Comparison of ENCODE assay signal across 8 mouse cellular contexts in the genomic region with DNA sequence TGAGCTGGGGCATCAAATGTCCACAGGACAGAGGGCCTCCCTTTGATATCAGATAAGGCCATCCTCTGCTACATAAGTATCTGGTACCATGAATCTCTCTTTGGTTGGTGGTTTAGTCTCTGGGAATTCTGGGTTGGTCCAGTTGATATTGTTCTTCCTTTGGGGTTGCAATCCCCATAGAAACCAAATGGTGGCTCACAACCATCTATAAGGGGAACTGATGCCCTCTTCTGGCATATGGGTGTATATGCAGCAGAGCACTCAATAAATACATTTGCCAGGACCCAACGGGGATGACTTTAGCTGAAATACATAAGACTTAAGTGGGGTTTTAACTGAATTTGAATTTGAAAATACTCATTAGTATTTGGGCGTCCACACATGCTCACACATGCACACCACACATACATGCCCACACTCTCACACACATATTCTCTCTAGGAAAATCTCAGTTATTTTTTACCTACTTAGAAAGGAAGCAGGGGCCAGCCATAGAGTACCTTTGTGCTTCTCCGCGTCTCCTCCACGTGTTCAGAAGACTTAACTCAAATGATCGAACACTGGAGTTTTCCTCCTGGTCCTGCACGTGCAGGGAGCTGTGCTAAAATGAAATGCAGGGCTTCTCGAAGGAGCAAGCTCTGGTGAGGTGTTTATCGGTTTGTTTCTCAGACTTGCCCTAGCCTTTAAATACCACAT. TPM values are rescaled to one million over a fixed set of nuclear protein-coding genes. Genes with fewer than 3 reads are reported as not detected.
A peak's percentile ranks its signal among the peaks of the same experiment; 100 is the strongest.
DNase-seq lines count a peak whose midpoint lies in the region; ATAC-seq and TF ChIP-seq lines count a peak whose summit lies in the region.

No protein-coding gene starts in this region.

- H3K27ac ChIP-seq in thymus, adult 2 months (ENCODE audit: control insufficient read depth, insufficient read depth, low read length): no peak overlapping the region
- no peak overlapping the region for H3K27ac ChIP-seq in forebrain, embryonic 15.5 days (replicated peaks)
- no peak overlapping the region for H3K27ac ChIP-seq in intestine, postnatal 0 days (ENCODE audit: low read depth, low read length)
- H3K27ac ChIP-seq in liver, embryonic 13.5 days: no peak overlapping the region

- H3K27me3 ChIP-seq in thymus, adult 2 months (ENCODE audit: control insufficient read depth, insufficient read depth, low read length): no peaks in the 10 kb centered on the region
- H3K27me3 ChIP-seq in forebrain, embryonic 15.5 days: no peaks in the 10 kb centered on the region
- no peaks in the 10 kb centered on the region for H3K27me3 ChIP-seq in intestine, postnatal 0 days (replicated peaks; ENCODE audit: control insufficient read depth, insufficient read depth, low read length)
- H3K27me3 ChIP-seq in liver, embryonic 13.5 days: no peaks in the 10 kb centered on the region

- peaks cover 5% of the 10 kb centered on the region for H3K4me1 ChIP-seq in thymus, adult 2 months (replicated peaks; ENCODE audit: control insufficient read depth, insufficient read depth, low read length)
- H3K4me1 ChIP-seq in forebrain, embryonic 15.5 days: peaks cover 20% of the 10 kb centered on the region
- 0 out of 2 replicates have a peak, but pooled peaks cover 2% of the 10 kb centered on the region for H3K4me1 ChIP-seq in intestine, postnatal 0 days (replicated peaks; ENCODE audit: control insufficient read depth, insufficient read depth, low read length)
- H3K4me1 ChIP-seq in liver, embryonic 13.5 days (replicated peaks): peaks cover 38% of the 10 kb centered on the region

- 37% methylated on average over 9 of the region's 9 CpGs for WGBS in thymus, adult 2 months
- WGBS in forebrain, embryonic 15.5 days: 44% methylated on average over 9 of the region's 9 CpGs
- 41% methylated on average over 9 of the region's 9 CpGs for WGBS in intestine, postnatal 0 days
- WGBS in liver, embryonic 13.5 days (ENCODE audit: insufficient replicate concordance): 38% methylated on average over 9 of the region's 9 CpGs

- no peak overlapping the region for H3K9ac ChIP-seq in forebrain, embryonic 15.5 days (replicated peaks)
- no peak overlapping the region for H3K9ac ChIP-seq in intestine, postnatal 0 days (ENCODE audit: low read depth, low read length)
- no peak overlapping the region for H3K9ac ChIP-seq in liver, embryonic 13.5 days

- no peak for TF ChIP-seq POLR2A in thymus, adult 2 months (IDR thresholded peaks at IDR 0.05; ENCODE audit: control insufficient read depth, extremely low read depth, insufficient read depth, low read length, poor library complexity)
- TF ChIP-seq POLR2A in brain, embryonic 14.5 days (IDR thresholded peaks at IDR 0.05; ENCODE audit: borderline replicate concordance, extremely low read depth, insufficient read depth, insufficient read length, poor library complexity, severe bottlenecking): no peak

- DNase-seq in thymus, adult 2 months: peak; percentile 62
- no peak for DNase-seq in thymus, adult 18-20 months
- DNase-seq in brain, embryonic 14.5 days (ENCODE audit: low read depth): peak; percentile 86
- peak; percentile 45 for DNase-seq in liver, embryonic 13.5 days
- DNase-seq in retina, adult 2 months (ENCODE audit: low read depth, low spot score): peak; percentile 54
- DNase-seq in frontal cortex, postnatal 14 days (ENCODE audit: low spot score in 2 of 2): no peak

- peak; percentile 44; the same call in 1 of the 2 replicates for ATAC-seq in forebrain, embryonic 15.5 days (replicated peaks)
- no peak for ATAC-seq in intestine, postnatal 0 days
- ATAC-seq in liver, embryonic 13.5 days (ENCODE audit: low read depth): no peak

- no peaks in the 10 kb centered on the region for H3K9me3 ChIP-seq in forebrain, embryonic 15.5 days
- H3K9me3 ChIP-seq in intestine, postnatal 0 days (ENCODE audit: control insufficient read depth): no peaks in the 10 kb centered on the region
- H3K9me3 ChIP-seq in liver, embryonic 13.5 days (replicated peaks): no peaks in the 10 kb centered on the region

- H3K4me3 ChIP-seq in thymus, adult 2 months (ENCODE audit: control insufficient read depth, insufficient read depth, low read length): no peak overlapping the region
- no peak overlapping the region for H3K4me3 ChIP-seq in forebrain, embryonic 15.5 days
- no peak overlapping the region for H3K4me3 ChIP-seq in intestine, postnatal 0 days (ENCODE audit: low read depth, low read length)
- no peak overlapping the region for H3K4me3 ChIP-seq in liver, embryonic 13.5 days (replicated peaks)

- H3K36me3 ChIP-seq in thymus, adult 2 months (ENCODE audit: control insufficient read depth, insufficient read depth, low read length): no peaks in the 10 kb centered on the region
- H3K36me3 ChIP-seq in forebrain, embryonic 15.5 days: no peaks in the 10 kb centered on the region
- H3K36me3 ChIP-seq in intestine, postnatal 0 days (ENCODE audit: control insufficient read depth, insufficient read depth): no peaks in the 10 kb centered on the region
- no peaks in the 10 kb centered on the region for H3K36me3 ChIP-seq in liver, embryonic 13.5 days

- no peak for TF ChIP-seq CTCF in thymus, adult 2 months (IDR thresholded peaks at IDR 0.05; ENCODE audit: borderline replicate concordance, control insufficient read depth, extremely low read depth, insufficient read depth, low read length, poor library complexity)
- peak; percentile 62; the same call in 1 of the 2 replicates for TF ChIP-seq CTCF in brain, embryonic 14.5 days (IDR thresholded peaks at IDR 0.05; ENCODE audit: borderline replicate concordance, extremely low read depth, insufficient read depth, insufficient read length)
- peak; percentile 94 for TF ChIP-seq CTCF in intestine, postnatal 0 days (IDR thresholded peaks at IDR 0.05; ENCODE audit: low read depth)

- H3K4me2 ChIP-seq in forebrain, embryonic 15.5 days (replicated peaks): no peak overlapping the region
- no peak overlapping the region for H3K4me2 ChIP-seq in intestine, postnatal 0 days (replicated peaks; ENCODE audit: low read depth)
- H3K4me2 ChIP-seq in liver, embryonic 13.5 days: no peak overlapping the region

RNA-seq across cellular contexts. Expression of a gene that starts 11.5 kb away (rescaled TPM):
- polyA plus RNA-seq in thymus, adult 2 months (2012; rRNA removed): 5.6 and 7.9 TPM in 2 replicates
- 10.6 and 14.7 TPM in 2 replicates for polyA plus RNA-seq in brain, embryonic 14.5 days (2012; rRNA removed)
- polyA plus RNA-seq in forebrain, embryonic 15.5 days (2015; fragmentation: Nextera tagmentation; extraction: Ambion mirVana): 16.0 and 16.8 TPM in 2 replicates
- polyA plus RNA-seq in intestine, postnatal 0 days (2015; fragmentation: Nextera tagmentation; extraction: Ambion mirVana): 23.3 and 36.2 TPM in 2 replicates
- polyA plus RNA-seq in liver, embryonic 13.5 days (2015; fragmentation: Nextera tagmentation; extraction: Ambion mirVana): 23.3 and 27.8 TPM in 2 replicates

RNA-seq across cellular contexts. Expression of a gene that starts 36.4 kb away (rescaled TPM):
- polyA plus RNA-seq in thymus, adult 2 months (2012; rRNA removed): 0.64 and 0.82 TPM in 2 replicates
- 0.19 TPM in 1 of 2 replicates, not detected in the other for polyA plus RNA-seq in brain, embryonic 14.5 days (2012; rRNA removed)
- polyA plus RNA-seq in forebrain, embryonic 15.5 days (2015; fragmentation: Nextera tagmentation; extraction: Ambion mirVana): not detected in 2 replicates
- polyA plus RNA-seq in intestine, postnatal 0 days (2015; fragmentation: Nextera tagmentation; extraction: Ambion mirVana): 94.0 and 129 TPM in 2 replicates
- 0.17 TPM in 1 of 2 replicates, not detected in the other for polyA plus RNA-seq in liver, embryonic 13.5 days (2015; fragmentation: Nextera tagmentation; extraction: Ambion mirVana)

Comparison
In these comparisons a context has a peak if more than half of its experiments do, and no peak if none do; other contexts are left out.
1. DNase-seq: peak in thymus, adult 2 months (single experiment), brain, embryonic 14.5 days (single experiment), liver, embryonic 13.5 days (single experiment) and retina, adult 2 months (single experiment); none in thymus, adult 18-20 months (0 of 2) and frontal cortex, postnatal 14 days (0 of 2).
2. RNA of a gene that starts 36.4 kb away (polyA plus RNA-seq): 94.0 to 129 TPM in intestine, postnatal 0 days; 0.64 to 0.82 TPM in thymus, adult 2 months, 0.19 TPM in brain, embryonic 14.5 days, not detected in forebrain, embryonic 15.5 days and 0.17 TPM in liver, embryonic 13.5 days; every median in the first group is over 10 times any median in the second.